Mouse (Mus musculus): ENCODE results near the gene Polr3g. TPM values are rescaled to one million over a fixed set of nuclear protein-coding genes. Genes with fewer than 3 reads are reported as not detected.
"Not testable (repeated sequence)": the region's sequence is repeated elsewhere in the genome, so short reads cannot be mapped to it uniquely, and the experiment has no call there.

The Polr3g gene
- polyA plus RNA-seq, 1 experiment from 2014 or later: 14.9 TPM

GRCm38 (mm10) chr13:81630566-81630965, 80.2 kb downstream of the Polr3g start:
- WGBS: 73% methylated on average over 5 of the region's 5 CpGs
- H3K27ac ChIP-seq (ENCODE audit: low read length): no peak overlapping the region
- no peaks in the 10 kb centered on the region for H3K9me3 ChIP-seq (replicated peaks; ENCODE audit: control insufficient read depth, low read length)
- peaks cover 9% of the 10 kb centered on the region for H3K27me3 ChIP-seq (ENCODE audit: control insufficient read depth, insufficient read depth, low read length)
- no peaks in the 10 kb centered on the region for H3K36me3 ChIP-seq (ENCODE audit: control insufficient read depth, insufficient read depth)
- H3K4me2 ChIP-seq (ENCODE audit: low read depth, low read length): no peak overlapping the region
- H3K9ac ChIP-seq (ENCODE audit: low read length): no peak overlapping the region
- no peak for ATAC-seq (replicated peaks; ENCODE audit: extremely low read depth, insufficient read depth, low FRiP score)
- H3K4me1 ChIP-seq (ENCODE audit: control insufficient read depth, insufficient read depth, low read length): peaks cover 4% of the 10 kb centered on the region; the same call in 1 of the 2 replicates
- H3K4me3 ChIP-seq (ENCODE audit: low read length): no peak overlapping the region

DNA sequence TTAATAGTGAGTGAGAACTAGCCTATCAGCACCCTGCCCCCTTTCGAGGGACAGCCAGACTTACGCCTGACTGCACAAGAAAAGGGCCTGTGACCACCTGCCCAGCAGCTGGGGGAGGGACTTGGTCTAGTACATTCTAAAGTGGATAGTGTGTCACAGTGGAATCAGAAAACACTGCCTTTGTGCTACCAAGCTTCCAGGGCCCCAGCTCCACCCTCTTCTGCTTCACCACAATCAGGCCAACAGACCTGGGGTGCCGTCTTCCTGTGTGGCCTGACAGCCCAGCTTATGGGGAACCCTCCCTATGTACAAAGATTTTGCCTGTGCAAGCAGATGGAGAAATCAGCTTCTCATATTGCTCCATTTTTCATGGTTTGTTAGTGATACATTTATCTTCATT, 81.4 kb downstream of the Polr3g start:
- H3K27ac ChIP-seq (ENCODE audit: low read length): no peak overlapping the region
- WGBS: 65% methylated on average over 3 of the region's 3 CpGs
- no peak for ATAC-seq (replicated peaks; ENCODE audit: extremely low read depth, insufficient read depth, low FRiP score)
- peaks cover 4% of the 10 kb centered on the region; the same call in 1 of the 2 replicates for H3K4me1 ChIP-seq (ENCODE audit: control insufficient read depth, insufficient read depth, low read length)
- no peaks in the 10 kb centered on the region for H3K9me3 ChIP-seq (replicated peaks; ENCODE audit: control insufficient read depth, low read length)
- peaks cover 9% of the 10 kb centered on the region for H3K27me3 ChIP-seq (ENCODE audit: control insufficient read depth, insufficient read depth, low read length)
- H3K4me2 ChIP-seq (ENCODE audit: low read depth, low read length): no peak overlapping the region
- no peak overlapping the region for H3K4me3 ChIP-seq (ENCODE audit: low read length)
- no peak overlapping the region for H3K9ac ChIP-seq (ENCODE audit: low read length)
- no peaks in the 10 kb centered on the region for H3K36me3 ChIP-seq (ENCODE audit: control insufficient read depth, insufficient read depth)

GRCm38 (mm10) chr13:81628631-81629190, 82.1 kb downstream of the Polr3g start:
- H3K36me3 ChIP-seq (ENCODE audit: control insufficient read depth, insufficient read depth): no peaks in the 10 kb centered on the region
- H3K9ac ChIP-seq (ENCODE audit: low read length): no peak overlapping the region
- H3K27me3 ChIP-seq (ENCODE audit: control insufficient read depth, insufficient read depth, low read length): peaks cover 7% of the 10 kb centered on the region
- WGBS: 64% methylated on average over 2 of the region's 2 CpGs
- H3K27ac ChIP-seq (ENCODE audit: low read length): no peak overlapping the region
- ATAC-seq (replicated peaks; ENCODE audit: extremely low read depth, insufficient read depth, low FRiP score): no peak
- H3K4me2 ChIP-seq (ENCODE audit: low read depth, low read length): no peak overlapping the region
- H3K4me1 ChIP-seq (ENCODE audit: control insufficient read depth, insufficient read depth, low read length): peaks cover 4% of the 10 kb centered on the region; the same call in 1 of the 2 replicates
- no peak overlapping the region for H3K4me3 ChIP-seq (ENCODE audit: low read length)
- H3K9me3 ChIP-seq (replicated peaks; ENCODE audit: control insufficient read depth, low read length): no peaks in the 10 kb centered on the region

GRCm38 (mm10) chr13:81627861-81628260, 83.0 kb downstream of the Polr3g start:
- not testable (repeated sequence) for H3K9ac ChIP-seq (ENCODE audit: low read length); H3K4me3 ChIP-seq (ENCODE audit: low read length); H3K27ac ChIP-seq (ENCODE audit: low read length); H3K4me1 ChIP-seq (ENCODE audit: control insufficient read depth, insufficient read depth, low read length); H3K36me3 ChIP-seq (ENCODE audit: control insufficient read depth, insufficient read depth); H3K4me2 ChIP-seq (ENCODE audit: low read depth, low read length); ATAC-seq (replicated peaks; ENCODE audit: extremely low read depth, insufficient read depth, low FRiP score); H3K27me3 ChIP-seq (ENCODE audit: control insufficient read depth, insufficient read depth, low read length); H3K9me3 ChIP-seq (replicated peaks; ENCODE audit: control insufficient read depth, low read length)
- WGBS: 32% methylated on average over 1 of the region's 1 CpGs

Other genes with a start within 250 kb of the Polr3g start
- gene Adgrv1, start 77.9 kb downstream of the Polr3g start, polyA plus RNA-seq (2015; fragmentation: Nextera tagmentation; extraction: Ambion mirVana): 0.81 and 0.97 TPM in 2 replicates
- gene Lysmd3, start 53.4 kb downstream of the Polr3g start, polyA plus RNA-seq (2015; fragmentation: Nextera tagmentation; extraction: Ambion mirVana): 20.4 and 21.1 TPM in 2 replicates
- gene Mblac2, start 328 bp upstream of the Polr3g start, polyA plus RNA-seq (2015; fragmentation: Nextera tagmentation; extraction: Ambion mirVana): 8.5 and 9.3 TPM in 2 replicates
- 160 and 198 TPM in 2 replicates for gene Cetn3, start 72.1 kb upstream of the Polr3g start, polyA plus RNA-seq (2015; fragmentation: Nextera tagmentation; extraction: Ambion mirVana)